Mouse (Mus musculus) adrenal gland, adult 2 months (tissue): ENCODE measurements around the gene Egfr. TPM values are rescaled to one million over a fixed set of nuclear protein-coding genes. Genes with fewer than 3 reads are reported as not detected.

Experiments
- DNase-seq: peaks from one replicate; pipeline ENCODE4 v3.0.0; 2021
- polyA plus RNA-seq: library from polyadenylated mRNA; depleted of rRNA; stranded (reverse); fragments of >200 nt; gene quantifications from 2 replicates; pipeline ENCODE4 v1.2.3, GENCODE M21; 2012
- total RNA-seq, 2 experiments: library from RNA; stranded (reverse); gene quantifications; 2 replicates each; pipeline ENCODE4 v1.2.3; 2021

Egfr gene
- total and polyA plus RNA-seq, 3 experiments, result 9.5 to 17.8 (median 10.0) TPM

GRCm38 (mm10) chr11:16829468-16829867 lies 77.5 kb downstream of the Egfr start:
- DNase-seq, result no peak

DNA sequence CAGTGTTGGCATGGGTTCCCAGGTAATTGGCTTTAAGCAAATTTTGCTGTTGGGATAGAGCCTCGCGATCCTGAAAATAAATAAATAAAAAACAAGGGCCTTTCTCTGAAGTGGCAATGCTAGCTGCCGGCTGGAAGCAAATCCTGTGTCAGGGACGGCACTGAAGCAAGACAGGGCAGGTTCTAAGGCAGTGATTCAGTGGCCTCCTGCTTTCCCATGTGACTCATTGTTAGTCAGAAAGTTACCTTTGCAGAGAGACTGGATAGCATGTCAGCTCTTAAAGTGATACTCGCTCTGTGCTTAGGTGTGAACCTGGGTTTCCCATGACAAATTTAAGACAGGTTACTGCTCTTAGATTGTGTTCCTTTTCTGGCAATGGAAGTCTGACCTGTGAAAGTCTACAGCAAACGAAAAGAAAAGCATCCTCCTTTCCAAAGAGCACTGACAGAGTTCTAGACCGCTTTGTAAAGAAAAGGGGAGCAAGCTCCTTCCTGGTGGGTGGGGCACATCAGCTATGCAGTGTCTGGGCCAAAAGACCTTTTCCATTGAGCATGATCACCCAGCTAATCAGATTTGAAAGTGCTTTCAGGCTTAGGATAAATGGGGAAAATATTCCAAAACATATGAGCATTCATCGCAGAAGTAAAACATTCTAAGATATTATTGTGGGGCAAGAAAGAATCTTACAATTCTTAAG lies 78.7 kb downstream of the Egfr start:
- DNase-seq, result peak; percentile 62

DNA sequence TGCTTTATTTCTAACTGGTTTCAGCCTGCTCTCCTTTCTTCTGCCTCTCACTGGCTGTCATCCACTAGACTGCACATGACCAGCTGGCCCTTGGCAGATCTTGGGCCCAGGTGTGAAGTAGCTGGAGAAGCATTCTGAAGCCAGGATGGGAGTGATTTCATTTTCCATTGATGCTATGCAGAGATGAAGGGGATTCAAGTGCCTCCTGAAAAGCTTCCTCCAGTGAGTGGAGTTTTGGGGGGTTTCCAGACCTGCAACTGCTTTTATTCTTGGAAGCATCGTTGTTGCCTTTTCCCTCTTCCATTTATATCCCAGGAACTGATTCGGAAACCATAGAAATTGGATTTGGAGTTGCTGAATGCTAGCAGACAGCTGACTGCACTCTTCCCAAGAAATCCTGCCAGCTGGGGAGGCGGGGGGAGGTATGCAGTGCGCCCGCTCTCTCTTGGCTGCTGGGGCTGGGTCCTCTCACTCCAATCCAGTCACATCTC lies 80.0 kb downstream of the Egfr start:
- DNase-seq, result no peak

- DNase-seq, result peak; percentile 13
Measured at GRCm38 (mm10) chr11:16838772-16839171, 86.8 kb downstream of the Egfr start.

DNA sequence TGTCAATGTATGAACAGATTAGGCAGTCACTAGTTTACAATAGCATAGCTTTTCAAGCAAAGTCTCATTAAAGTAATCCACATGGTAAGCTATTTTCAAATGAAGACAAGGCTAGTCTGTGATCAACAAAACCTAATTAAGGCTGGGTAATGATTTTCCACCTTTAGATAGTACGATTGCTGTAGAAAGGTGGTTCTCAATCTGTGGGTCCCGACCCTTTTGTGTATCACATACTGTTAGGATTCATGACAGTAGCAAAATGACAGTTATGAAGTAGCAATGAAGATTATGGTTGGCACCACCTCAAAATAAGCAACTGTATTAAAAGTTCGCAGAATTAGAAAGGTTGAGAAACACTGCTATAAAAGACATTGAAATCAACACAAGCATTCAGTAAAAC lies 90.9 kb downstream of the Egfr start:
- DNase-seq, result no peak

- DNase-seq, result no peak
Measured at GRCm38 (mm10) chr11:16843889-16844568, 92.0 kb downstream of the Egfr start.

GRCm38 (mm10) chr11:16848881-16849280 lies 96.9 kb downstream of the Egfr start:
- peak; percentile 17 for DNase-seq

GRCm38 (mm10) chr11:16851361-16851760 lies 99.4 kb downstream of the Egfr start:
- no peak for DNase-seq

- DNase-seq, result no peak
Measured at GRCm38 (mm10) chr11:16854111-16854510, 102.1 kb downstream of the Egfr start.

GRCm38 (mm10) chr11:16857346-16857745 lies 105.3 kb downstream of the Egfr start:
- DNase-seq, result no peak

DNA sequence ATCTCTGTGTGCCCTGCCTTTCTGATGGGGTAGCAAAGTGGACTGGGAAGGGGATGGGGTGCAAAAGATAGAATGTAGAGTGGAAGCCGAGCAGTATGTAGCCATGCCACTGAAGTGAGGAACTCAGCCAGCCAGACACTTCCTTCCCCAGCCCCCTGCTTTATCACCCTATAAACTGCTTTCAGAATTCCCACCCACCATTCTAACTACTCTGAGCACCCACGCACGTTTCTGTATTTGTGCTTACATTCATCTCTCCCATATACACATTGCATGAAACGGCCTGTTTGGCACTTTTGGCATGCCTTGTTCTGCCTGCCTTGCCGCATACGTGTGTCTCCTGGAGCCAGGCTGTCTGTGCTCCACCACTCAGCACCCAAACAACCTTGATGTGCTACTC lies 109.0 kb downstream of the Egfr start:
- DNase-seq, result no peak

DNA sequence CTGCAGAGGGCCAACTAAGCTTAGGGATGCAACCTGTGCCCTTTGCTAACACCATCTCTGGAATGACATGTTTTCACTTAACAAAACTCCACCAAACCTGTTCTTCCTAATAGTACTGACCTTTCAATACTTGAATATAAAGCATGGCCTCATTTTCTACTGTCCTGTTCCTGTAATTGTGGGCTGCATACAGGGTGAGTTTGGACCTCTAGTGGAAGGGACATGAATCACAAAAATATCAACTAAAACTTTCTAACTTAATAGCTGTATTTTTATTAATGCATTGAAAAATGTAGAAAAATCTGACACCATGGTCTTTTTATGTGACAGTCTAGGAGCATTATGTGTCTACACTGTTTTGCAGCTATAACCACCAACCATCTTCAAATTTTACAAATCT lies 111.5 kb downstream of the Egfr start:
- no peak for DNase-seq

DNA sequence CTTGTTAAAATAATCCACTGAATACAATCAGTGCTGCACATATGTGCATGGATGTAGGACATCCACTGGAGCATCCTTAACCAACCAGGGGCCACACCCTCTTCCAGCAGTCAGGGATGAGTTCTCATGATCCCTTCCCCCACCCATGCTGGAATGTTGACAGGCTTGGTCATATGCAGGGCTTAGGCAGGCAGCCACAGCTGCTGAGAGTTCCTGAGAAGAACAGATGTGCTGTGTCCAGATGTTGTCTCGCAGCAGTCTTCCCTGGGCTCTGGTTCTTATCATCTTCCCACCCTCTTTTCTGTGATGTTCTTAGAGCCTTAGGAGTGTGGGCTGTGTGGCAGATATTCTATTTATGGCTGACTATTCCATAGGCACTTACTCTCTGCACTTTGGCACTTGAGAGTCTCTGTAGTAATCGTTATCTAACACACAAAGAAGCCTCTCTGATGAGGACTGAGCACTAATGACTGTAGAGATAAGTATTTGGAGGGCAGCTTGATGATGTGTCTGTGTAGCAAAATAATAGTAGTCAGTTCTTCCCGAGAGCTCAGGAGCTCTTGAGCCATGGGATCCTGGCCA lies 113.1 kb downstream of the Egfr start:
- no peak for DNase-seq

DNA sequence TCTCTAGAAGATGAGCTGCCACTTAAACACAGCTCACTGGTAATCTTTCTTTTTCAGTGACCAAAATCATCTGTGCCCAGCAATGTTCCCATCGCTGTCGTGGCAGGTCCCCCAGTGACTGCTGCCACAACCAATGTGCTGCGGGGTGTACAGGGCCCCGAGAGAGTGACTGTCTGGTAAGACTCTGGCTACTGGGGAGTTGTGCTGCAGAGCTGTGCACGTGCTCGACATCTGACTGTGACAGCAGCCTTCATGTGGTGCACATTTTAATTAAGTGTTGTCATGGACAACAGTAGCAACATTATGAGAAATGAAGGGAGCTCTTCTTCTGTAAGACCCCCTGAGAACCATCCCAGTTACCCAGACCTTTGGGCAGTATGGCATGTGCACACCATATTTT lies 116.0 kb downstream of the Egfr start:
- DNase-seq, result no peak

DNA sequence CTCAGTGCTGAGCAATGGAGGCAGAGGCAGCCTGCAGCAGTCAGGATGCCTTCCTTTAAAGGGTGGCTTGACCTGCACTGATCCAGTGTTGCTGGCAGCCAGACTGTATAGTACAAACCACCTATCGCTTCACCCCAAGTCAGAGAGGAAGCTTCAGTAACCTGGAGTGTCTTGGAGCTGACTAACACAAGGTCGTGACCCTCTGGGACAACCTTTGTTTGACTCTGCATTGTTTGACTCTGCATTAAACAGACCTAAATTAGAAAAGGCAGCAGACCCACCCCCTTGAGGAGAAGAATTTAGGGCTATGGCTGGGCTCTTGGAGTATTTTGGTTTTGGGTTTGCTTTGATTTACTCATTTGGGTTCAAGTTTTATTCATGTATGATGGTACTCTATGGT lies 117.5 kb downstream of the Egfr start:
- no peak for DNase-seq

DNA sequence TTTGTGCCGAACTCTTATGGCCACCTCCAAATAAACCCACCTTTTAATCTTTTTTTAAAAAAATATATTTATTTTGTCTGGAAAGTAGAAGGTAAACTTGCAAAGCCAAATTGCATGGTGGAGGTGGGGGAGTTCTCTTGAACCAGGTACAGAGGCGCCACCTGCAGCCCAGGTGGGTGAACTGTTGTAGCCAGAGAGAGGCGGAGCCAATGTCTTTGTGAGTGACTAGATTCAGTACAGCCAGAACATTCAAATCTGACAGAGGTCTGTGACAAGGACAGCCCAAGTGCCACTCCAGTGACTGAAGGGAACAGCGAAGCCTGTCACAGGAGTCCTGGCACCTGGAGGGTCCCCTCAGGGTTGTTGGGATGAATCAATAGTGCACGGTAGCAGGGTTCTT lies 119.1 kb downstream of the Egfr start:
- DNase-seq, result peak; percentile 44

DNA sequence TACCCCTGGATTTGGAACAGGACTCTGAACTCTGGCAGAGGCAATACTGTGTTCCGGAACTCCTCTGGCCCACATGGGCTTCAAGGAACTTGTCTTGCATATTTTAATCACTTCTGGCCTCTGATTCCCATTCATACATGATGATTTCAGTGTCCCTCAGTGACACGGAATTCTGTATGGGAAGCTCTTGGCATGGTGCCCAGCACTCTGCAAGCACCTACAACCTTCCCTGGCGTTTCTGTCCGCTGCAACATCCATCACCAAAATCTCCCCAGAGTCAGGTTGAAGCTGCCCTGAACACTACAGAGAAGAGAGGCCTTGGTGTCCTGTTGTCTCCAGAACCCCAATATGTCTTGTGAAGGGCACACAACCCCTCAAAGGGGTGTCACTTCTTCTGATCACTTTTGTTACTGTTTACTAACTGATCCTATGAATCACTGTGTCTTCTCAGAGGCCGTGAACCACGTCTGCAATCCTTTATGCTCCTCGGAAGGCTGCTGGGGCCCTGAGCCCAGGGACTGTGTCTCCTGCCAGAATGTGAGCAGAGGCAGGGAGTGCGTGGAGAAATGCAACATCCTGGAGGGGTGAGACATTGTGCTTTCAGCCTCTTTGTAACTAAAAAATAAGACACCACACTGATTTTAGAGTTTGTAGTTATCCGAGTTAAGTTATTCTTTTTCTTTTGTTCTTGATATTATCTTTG lies 125.8 kb downstream of the Egfr start:
- DNase-seq, result peak; percentile 48

GRCm38 (mm10) chr11:16881932-16882331 lies 129.9 kb downstream of the Egfr start:
- no peak for DNase-seq

DNA sequence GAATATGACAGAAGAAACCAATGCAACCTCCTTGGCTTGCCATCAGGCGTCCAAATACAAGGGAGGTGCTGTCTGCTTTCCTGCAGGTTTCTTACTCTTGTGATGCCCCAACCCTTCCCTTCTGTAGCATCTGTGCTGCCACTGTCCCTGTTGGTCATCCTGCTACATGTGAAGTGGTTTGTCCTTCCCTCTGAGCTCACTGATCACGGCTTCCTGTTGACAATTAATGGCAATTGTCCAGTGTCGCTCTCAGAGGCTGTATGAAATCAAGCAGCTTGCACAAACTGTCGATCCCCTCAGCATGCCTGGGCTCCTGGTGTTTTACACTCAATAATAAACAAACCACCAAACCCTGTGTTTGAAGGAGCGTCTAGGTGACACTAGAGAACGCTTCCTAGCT lies 134.1 kb downstream of the Egfr start:
- DNase-seq, result no peak

DNA sequence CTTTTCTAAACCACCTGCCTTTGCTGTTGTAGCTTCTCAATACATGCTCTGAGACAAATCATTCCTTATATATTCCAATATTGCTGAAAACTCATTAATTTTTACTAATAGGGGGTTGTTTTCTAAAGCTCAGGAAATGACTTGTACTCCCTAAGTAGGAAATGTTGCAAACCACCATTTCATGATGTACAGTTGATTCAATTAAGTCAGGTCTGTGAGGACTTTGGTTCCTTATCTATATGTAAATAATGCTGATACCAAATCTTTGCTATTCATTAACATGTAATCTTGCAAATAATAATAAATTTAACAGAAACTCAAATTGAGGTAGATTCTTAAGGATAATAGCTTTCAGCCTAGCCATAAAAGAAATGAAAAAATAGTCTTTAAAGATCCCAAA lies 136.1 kb downstream of the Egfr start:
- DNase-seq, result no peak

- DNase-seq, result peak; percentile 22
Measured at GRCm38 (mm10) chr11:16895441-16896356, 143.7 kb downstream of the Egfr start.

DNA sequence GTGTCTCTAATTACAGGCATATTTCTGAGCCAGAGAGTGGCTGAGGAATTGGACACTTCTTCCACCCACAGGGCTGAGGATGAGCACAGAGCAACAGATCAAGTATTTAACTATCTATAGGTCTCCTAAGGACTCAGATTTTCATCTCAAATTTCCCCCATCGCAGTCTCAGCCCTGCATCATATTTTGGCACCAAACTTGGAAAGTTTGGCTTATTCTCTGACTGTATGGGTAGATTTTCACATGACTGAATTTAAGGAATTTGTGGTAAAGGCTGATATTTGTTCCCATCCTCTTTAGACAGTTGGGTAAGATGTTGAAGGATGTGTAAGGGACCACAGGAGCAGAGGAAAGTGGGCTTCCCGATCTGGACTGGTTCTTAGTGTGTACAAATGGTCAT lies 145.7 kb downstream of the Egfr start:
- DNase-seq, result no peak
